Mouse (Mus musculus): ENCODE data around the gene Gm11569. TPM values are rescaled to one million over a fixed set of nuclear protein-coding genes. Genes with fewer than 3 reads are reported as not detected.
"Not testable (repeated sequence)": the region's sequence is repeated elsewhere in the genome, so short reads cannot be mapped to it uniquely, and the experiment has no call there.

Gm11569 gene
- polyA plus RNA-seq (2012; rRNA removed): not detected in 2 replicates

DNA sequence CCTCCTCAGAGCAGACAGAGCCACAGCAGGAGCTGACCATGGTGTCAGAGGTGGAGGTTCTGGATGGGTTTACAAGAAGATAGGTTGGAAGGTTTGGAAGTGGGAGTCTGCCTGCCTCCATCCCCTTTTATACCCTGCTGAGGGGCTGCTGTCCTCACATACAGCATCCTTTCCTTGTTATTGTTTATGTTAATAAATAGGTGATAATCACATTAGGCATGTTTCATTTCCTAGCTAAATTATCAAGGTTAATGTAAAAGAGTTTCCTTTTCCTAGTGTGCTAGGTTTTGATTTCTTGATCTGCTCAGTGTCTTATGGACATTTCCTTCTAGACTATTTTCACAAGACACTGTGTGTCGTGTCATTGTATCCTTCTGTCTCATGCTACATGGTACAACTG is at the start of gene Gm11569:
Gm11569 (minus strand) TSS at position 101 of the 400 bp plus-strand sequence.
- not testable (repeated sequence) for H3K4me3 ChIP-seq (replicated peaks; ENCODE audit: extremely low read depth, low read depth, low read length); H3K4me1 ChIP-seq (ENCODE audit: control insufficient read depth, insufficient read depth, low read length); DNase-seq
- no CpG with 5 or more reads among the region's 1 CpGs for WGBS

- DNase-seq: no peak
- 87% methylated on average over 2 of the region's 2 CpGs for WGBS
- Histone ChIP-seq H3K4me3 (replicated peaks; ENCODE audit: extremely low read depth, low read depth, low read length) (no peak overlapping the region), H3K4me1 (ENCODE audit: control insufficient read depth, insufficient read depth, low read length) (no peaks in the 10 kb centered on the region)
- TF ChIP-seq POLR2A (IDR thresholded peaks at IDR 0.05; ENCODE audit: borderline replicate concordance, extremely low read depth, low read depth, low read length): no peak
Observed at GRCm38 (mm10) chr11:99846746-99847145, 48.0 kb upstream of the Gm11569 start.

DNA sequence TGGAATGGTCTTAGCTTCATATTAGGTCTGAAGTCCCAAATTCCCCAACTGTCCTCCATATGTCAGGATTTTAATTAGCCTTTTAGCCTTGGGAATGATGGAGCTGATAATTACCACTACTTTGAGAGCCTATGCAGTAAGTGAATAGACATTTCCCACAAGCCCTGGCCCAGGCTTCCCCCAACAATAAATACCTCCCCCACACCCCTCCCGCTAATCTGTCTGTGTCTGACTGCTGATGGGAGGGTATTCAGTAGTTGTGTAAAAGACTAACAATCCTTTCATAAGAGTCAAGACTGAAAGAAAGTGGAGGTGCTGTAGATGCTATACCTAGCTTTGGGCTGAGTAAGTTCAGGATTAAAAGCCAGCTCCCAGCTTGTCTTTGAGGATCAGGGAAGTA is 43.5 kb upstream of the Gm11569 start:
- Histone ChIP-seq H3K4me3 (replicated peaks; ENCODE audit: extremely low read depth, low read depth, low read length) (no peak overlapping the region), H3K4me1 (ENCODE audit: control insufficient read depth, insufficient read depth, low read length) (no peaks in the 10 kb centered on the region)
- 97% methylated on average over 1 of the region's 1 CpGs for WGBS
- no peak for DNase-seq
- no peak for TF ChIP-seq POLR2A (IDR thresholded peaks at IDR 0.05; ENCODE audit: borderline replicate concordance, extremely low read depth, low read depth, low read length)
- TF ChIP-seq CTCF (IDR thresholded peaks at IDR 0.05; ENCODE audit: insufficient read depth, low read length): no peak

DNA sequence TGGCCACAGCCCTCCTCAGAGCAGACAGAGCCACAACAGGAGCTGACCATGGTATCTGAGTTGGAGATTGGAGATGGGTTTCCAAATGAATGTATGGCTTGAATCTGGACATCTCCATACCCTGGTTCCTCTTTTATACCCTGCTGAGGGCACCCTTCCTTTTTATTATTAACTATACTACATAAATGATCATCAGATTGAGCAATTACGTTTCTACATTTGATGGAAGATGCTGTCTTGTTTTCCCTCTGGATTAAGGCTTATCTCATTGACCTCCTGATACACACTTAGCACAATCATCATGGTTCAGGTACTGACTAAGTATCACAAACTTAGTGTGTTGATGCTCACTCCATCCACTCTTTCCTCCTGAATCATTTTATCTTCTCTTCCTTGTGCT is 39.2 kb upstream of the Gm11569 start, which contains the start of gene 2300003K06Rik:
2300003K06Rik (minus strand) TSS at position 101 of the 400 bp plus-strand sequence.
- no peak for DNase-seq
- no peaks in the 10 kb centered on the region for H3K4me1 ChIP-seq (ENCODE audit: control insufficient read depth, insufficient read depth, low read length)
- H3K4me3 ChIP-seq (replicated peaks; ENCODE audit: extremely low read depth, low read depth, low read length): no peak within 1 kb of the TSS
- whole genome bisulfite sequencing: 76% methylated on average over 1 of the region's 1 CpGs
- TF ChIP-seq POLR2A (IDR thresholded peaks at IDR 0.05; ENCODE audit: borderline replicate concordance, extremely low read depth, low read depth, low read length): no peak
- no peak for TF ChIP-seq CTCF (IDR thresholded peaks at IDR 0.05; ENCODE audit: insufficient read depth, low read length)

DNA sequence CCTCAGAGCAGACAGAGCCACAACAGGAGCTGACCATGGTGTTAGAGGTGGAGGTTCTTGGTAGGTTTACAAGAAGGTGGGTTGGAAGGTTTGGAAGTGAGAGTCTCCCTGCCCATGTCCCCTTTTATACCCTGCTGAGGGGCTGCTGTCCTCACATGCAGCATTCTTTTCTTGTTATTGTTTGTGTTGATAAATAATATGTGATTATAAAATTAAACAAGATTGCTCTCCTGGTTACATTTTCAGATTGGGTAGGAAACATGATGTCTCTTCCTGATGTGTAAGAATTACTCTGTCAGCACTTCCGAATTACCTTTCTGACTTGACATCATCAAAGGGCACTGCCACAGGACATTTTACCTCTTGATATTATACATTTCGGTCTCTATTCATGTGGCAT is 16.8 kb upstream of the Gm11569 start, which contains the start of gene Gm11564:
Gm11564 (minus strand) TSS at position 101 of the 400 bp plus-strand sequence.
- 79% methylated on average over 2 of the region's 2 CpGs for WGBS

GRCm38 (mm10) chr11:99809792-99810191 is 11.1 kb upstream of the Gm11569 start, which contains the start of gene Krtap4-13:
TSS of gene Krtap4-13 (minus strand) at chr11:99809892.
- H3K4me1 ChIP-seq (ENCODE audit: control insufficient read depth, insufficient read depth, low read length); H3K4me3 ChIP-seq (replicated peaks; ENCODE audit: extremely low read depth, low read depth, low read length); DNase-seq: not testable (repeated sequence)

More for the DNA sequence above, 16.8 kb upstream of the Gm11569 start, which contains the start of gene Gm11564:
- not testable (repeated sequence) for DNase-seq; H3K4me3 ChIP-seq (replicated peaks; ENCODE audit: extremely low read depth, low read depth, low read length); H3K4me1 ChIP-seq (ENCODE audit: control insufficient read depth, insufficient read depth, low read length)

GRCm38 (mm10) chr11:99804346-99804745 is 5.6 kb upstream of the Gm11569 start, which contains the start of gene Gm11554:
TSS of gene Gm11554 (minus strand) at chr11:99804446.
- no CpG with 5 or more reads among the region's 1 CpGs for whole genome bisulfite sequencing
- DNase-seq; H3K4me3 ChIP-seq (replicated peaks; ENCODE audit: extremely low read depth, low read depth, low read length); H3K4me1 ChIP-seq (ENCODE audit: control insufficient read depth, insufficient read depth, low read length): not testable (repeated sequence)

- no peaks in the 10 kb centered on the region for H3K4me1 ChIP-seq (ENCODE audit: control insufficient read depth, insufficient read depth, low read length)
- WGBS: 62% methylated on average over 2 of the region's 2 CpGs
- no peak for DNase-seq
- H3K4me3 ChIP-seq (replicated peaks; ENCODE audit: extremely low read depth, low read depth, low read length): no peak within 1 kb of the TSS
- TF ChIP-seq CTCF (IDR thresholded peaks at IDR 0.05; ENCODE audit: insufficient read depth, low read length) (no peak), POLR2A (IDR thresholded peaks at IDR 0.05; ENCODE audit: borderline replicate concordance, extremely low read depth, low read depth, low read length) (no peak)
Observed at GRCm38 (mm10) chr11:99793367-99793766, 5.4 kb downstream of the Gm11569 start, which contains the start of gene Gm11596. TSS of gene Gm11596 (minus strand) at chr11:99793467.

- DNase-seq; H3K4me3 ChIP-seq (replicated peaks; ENCODE audit: extremely low read depth, low read depth, low read length); H3K4me1 ChIP-seq (ENCODE audit: control insufficient read depth, insufficient read depth, low read length): not testable (repeated sequence)
Observed at GRCm38 (mm10) chr11:99784900-99785299, 13.8 kb downstream of the Gm11569 start, which contains the start of gene Krtap4-9. TSS of gene Krtap4-9 (plus strand) at chr11:99785200.

DNA sequence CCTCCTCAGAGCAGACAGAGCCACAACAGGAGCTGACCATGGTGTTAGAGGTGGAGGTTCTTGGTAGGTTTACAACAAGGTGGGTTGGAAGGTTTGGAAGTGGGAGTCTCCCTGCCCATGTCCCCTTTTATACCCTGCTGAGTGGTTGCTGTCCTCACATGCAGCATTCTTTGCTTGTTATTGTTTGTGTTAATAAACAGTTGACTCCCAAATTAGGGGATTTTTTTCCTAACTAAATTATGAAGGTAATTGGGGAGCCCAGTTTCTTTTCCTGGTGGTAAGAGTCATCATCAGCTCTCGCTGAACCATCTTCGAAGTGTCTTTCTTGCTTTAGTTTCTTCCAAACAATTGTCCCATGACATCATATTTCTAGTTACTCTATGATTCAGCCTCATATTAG is 18.1 kb downstream of the Gm11569 start, which contains the start of gene Krtap4-8:
Krtap4-8 (minus strand) TSS at position 101 of the 400 bp plus-strand sequence.
- no peak within 1 kb of the TSS for H3K4me3 ChIP-seq (replicated peaks; ENCODE audit: extremely low read depth, low read depth, low read length)
- DNase-seq: no peak
- no peak for TF ChIP-seq POLR2A (IDR thresholded peaks at IDR 0.05; ENCODE audit: borderline replicate concordance, extremely low read depth, low read depth, low read length)
- TF ChIP-seq CTCF (IDR thresholded peaks at IDR 0.05; ENCODE audit: insufficient read depth, low read length): no peak
- H3K4me1 ChIP-seq (ENCODE audit: control insufficient read depth, insufficient read depth, low read length): no peaks in the 10 kb centered on the region
- WGBS: 90% methylated on average over 2 of the region's 2 CpGs

DNA sequence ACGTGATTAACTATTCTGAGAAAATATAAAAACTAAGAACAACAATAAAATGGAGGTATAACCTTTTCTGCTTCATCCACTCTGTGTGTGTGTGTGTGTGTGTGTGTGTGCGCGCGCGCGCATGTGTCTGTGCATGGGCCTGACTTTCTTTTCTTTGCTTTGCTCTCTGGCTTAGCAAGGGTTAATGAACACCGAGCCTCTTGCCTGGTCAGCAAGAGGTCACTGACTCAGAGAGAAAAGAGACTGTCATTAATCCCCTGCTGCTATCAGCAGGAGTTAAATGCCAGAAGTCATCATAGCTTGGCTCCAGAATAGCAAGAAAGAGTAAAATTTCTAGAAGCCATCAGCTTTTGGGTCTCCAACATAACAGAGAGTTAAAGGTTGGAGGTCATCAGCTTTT is 20.3 kb downstream of the Gm11569 start:
- TF ChIP-seq POLR2A (IDR thresholded peaks at IDR 0.05; ENCODE audit: borderline replicate concordance, extremely low read depth, low read depth, low read length) (no peak), CTCF (IDR thresholded peaks at IDR 0.05; ENCODE audit: insufficient read depth, low read length) (no peak)
- Histone ChIP-seq H3K4me1 (ENCODE audit: control insufficient read depth, insufficient read depth, low read length) (no peaks in the 10 kb centered on the region), H3K4me3 (replicated peaks; ENCODE audit: extremely low read depth, low read depth, low read length) (no peak overlapping the region)
- WGBS: 69% methylated on average over 7 of the region's 7 CpGs
- no peak for DNase-seq

DNA sequence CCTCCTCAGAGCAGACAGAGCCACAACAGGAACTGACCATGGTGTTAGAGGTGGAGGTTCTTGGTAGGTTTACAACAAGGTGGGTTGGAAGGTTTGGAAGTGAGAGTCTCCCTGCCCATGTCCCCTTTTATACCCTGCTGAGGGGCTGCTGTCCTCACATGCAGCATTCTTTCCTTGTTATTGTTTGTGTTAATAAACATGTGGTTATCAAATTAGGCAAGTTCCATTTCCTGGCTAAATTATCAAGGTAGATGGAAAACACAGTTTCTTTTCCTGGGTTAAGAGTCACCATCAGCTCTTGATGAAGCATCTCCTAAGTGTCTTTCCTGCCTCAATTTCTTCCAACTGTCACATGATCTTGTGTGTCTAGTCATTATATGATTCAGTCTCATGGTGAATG is 25.9 kb downstream of the Gm11569 start, which contains the start of gene Gm11595:
Gm11595 (minus strand) TSS at position 101 of the 400 bp plus-strand sequence.
- not testable (repeated sequence) for H3K4me1 ChIP-seq (ENCODE audit: control insufficient read depth, insufficient read depth, low read length); DNase-seq; H3K4me3 ChIP-seq (replicated peaks; ENCODE audit: extremely low read depth, low read depth, low read length)

All from lung, adult 2 months (tissue).